8 mouse cellular contexts compared by ENCODE assay signal in genomic region chr2:170252255-170253034, GRCm38 (mm10).
DNase-seq lines count a peak whose midpoint lies in the region; ATAC-seq and TF ChIP-seq lines count a peak whose summit lies in the region.

No protein-coding gene starts in this region.

- 0 out of 2 replicates have a peak, but pooled peaks cover 5% of the 10 kb centered on the region for H3K4me1 ChIP-seq in heart, embryonic 10.5 days
- peaks cover 63% of the 10 kb centered on the region for H3K4me1 ChIP-seq in E14TG2a.4 (replicated peaks; ENCODE audit: low read depth, low read length)
- H3K4me1 ChIP-seq in heart, embryonic 15.5 days (replicated peaks), result no peaks in the 10 kb centered on the region; the same call in 1 of the 2 replicates
- no peaks in the 10 kb centered on the region; the same call in 1 of the 2 replicates for H3K4me1 ChIP-seq in lung, adult 2 months (ENCODE audit: control insufficient read depth, insufficient read depth, low read length)
- H3K4me1 ChIP-seq in forebrain, embryonic 11.5 days (replicated peaks; ENCODE audit: control insufficient read depth, insufficient read depth, low read length), result 0 out of 2 replicates have a peak, but pooled peaks cover 2% of the 10 kb centered on the region

- no peak overlapping the region for H3K9ac ChIP-seq in heart, embryonic 15.5 days
- no peak overlapping the region for H3K9ac ChIP-seq in forebrain, embryonic 11.5 days (ENCODE audit: low read length)

- ATAC-seq in heart, embryonic 15.5 days (replicated peaks; ENCODE audit: insufficient number of reproducible peaks, insufficient read depth, low FRiP score, low read depth), result no peak
- ATAC-seq in forebrain, embryonic 11.5 days (replicated peaks; ENCODE audit: low FRiP score), result no peak

- no peak overlapping the region for H3K4me3 ChIP-seq in heart, embryonic 10.5 days
- peak overlapping the region; percentile 49 for H3K4me3 ChIP-seq in E14TG2a.4 (replicated peaks; ENCODE audit: low read length)
- no peak overlapping the region for H3K4me3 ChIP-seq in heart, embryonic 15.5 days
- no peak overlapping the region for H3K4me3 ChIP-seq in lung, adult 2 months (replicated peaks; ENCODE audit: extremely low read depth, low read depth, low read length)
- no peak overlapping the region for H3K4me3 ChIP-seq in forebrain, embryonic 11.5 days (ENCODE audit: low read depth, low read length)

- H3K4me2 ChIP-seq in heart, embryonic 15.5 days, result no peak overlapping the region
- no peak overlapping the region for H3K4me2 ChIP-seq in forebrain, embryonic 11.5 days (ENCODE audit: low read depth, low read length, severe bottlenecking)

- H3K36me3 ChIP-seq in heart, embryonic 10.5 days, result no peaks in the 10 kb centered on the region
- no peaks in the 10 kb centered on the region for H3K36me3 ChIP-seq in E14TG2a.4 (ENCODE audit: insufficient read depth, low read length)
- H3K36me3 ChIP-seq in heart, embryonic 15.5 days, result no peaks in the 10 kb centered on the region
- H3K36me3 ChIP-seq in forebrain, embryonic 11.5 days (ENCODE audit: control insufficient read depth, insufficient read depth, low read length), result no peaks in the 10 kb centered on the region

- H3K27me3 ChIP-seq in heart, embryonic 10.5 days (ENCODE audit: insufficient read depth, poor library complexity, severe bottlenecking), result no peaks in the 10 kb centered on the region
- H3K27me3 ChIP-seq in E14TG2a.4 (ENCODE audit: insufficient read depth, low read length), result no peaks in the 10 kb centered on the region
- H3K27me3 ChIP-seq in heart, embryonic 15.5 days, result no peaks in the 10 kb centered on the region
- no peaks in the 10 kb centered on the region for H3K27me3 ChIP-seq in forebrain, embryonic 11.5 days (ENCODE audit: control insufficient read depth, insufficient read depth, low read length)

- WGBS in heart, embryonic 10.5 days, result 58% methylated on average over 14 of the region's 14 CpGs
- WGBS in heart, embryonic 15.5 days, result 54% methylated on average over 14 of the region's 14 CpGs
- 62% methylated on average over 14 of the region's 14 CpGs for WGBS in lung, adult 2 months
- WGBS in forebrain, embryonic 11.5 days, result 73% methylated on average over 14 of the region's 14 CpGs

- no peak for TF ChIP-seq CTCF in E14TG2a.4 (conservative IDR thresholded peaks at IDR 0.05; ENCODE audit: low read length)
- no peak for TF ChIP-seq CTCF in lung, adult 2 months (IDR thresholded peaks at IDR 0.05; ENCODE audit: insufficient read depth, low read length)

- no peaks in the 10 kb centered on the region for H3K9me3 ChIP-seq in heart, embryonic 10.5 days
- H3K9me3 ChIP-seq in E14TG2a.4 (ENCODE audit: low read length), result no peaks in the 10 kb centered on the region
- H3K9me3 ChIP-seq in heart, embryonic 15.5 days (replicated peaks), result no peaks in the 10 kb centered on the region
- H3K9me3 ChIP-seq in forebrain, embryonic 11.5 days (ENCODE audit: control insufficient read depth, low read length), result no peaks in the 10 kb centered on the region

- no peak overlapping the region for H3K27ac ChIP-seq in heart, embryonic 10.5 days
- H3K27ac ChIP-seq in heart, embryonic 15.5 days, result 0 out of 2 replicates have a peak overlapping the region, but pooled peaks have one; percentile 4
- H3K27ac ChIP-seq in forebrain, embryonic 11.5 days (ENCODE audit: low read depth, low read length), result no peak overlapping the region

- TF ChIP-seq POLR2A in lung, adult 2 months (IDR thresholded peaks at IDR 0.05; ENCODE audit: borderline replicate concordance, extremely low read depth, low read depth, low read length), result no peak

- DNase-seq in heart, adult 9 months (ENCODE audit: low spot score in 2 of 2), result peak; percentile 31 to 57
- no peak for DNase-seq in heart, embryonic 10.5 days (ENCODE audit: low spot score)
- DNase-seq in lung, adult 2 months, result peak; percentile 30
- DNase-seq in spleen, postnatal 36 days (ENCODE audit: low spot score in 2 of 2), result peak; percentile 90 to 93
- no peak for DNase-seq in forebrain, embryonic 11.5 days (ENCODE audit: low spot score)
- DNase-seq in gastrocnemius, adult 8-10 months (ENCODE audit: low spot score in 2 of 2), result no peak

Comparison
In these comparisons a context has a peak if more than half of its experiments do, and no peak if none do; other contexts are left out.
1. DNase-seq: peak in heart, adult 9 months (2 of 2), lung, adult 2 months (single experiment) and spleen, postnatal 36 days (2 of 2); none in heart, embryonic 10.5 days (single experiment), forebrain, embryonic 11.5 days (single experiment) and gastrocnemius, adult 8-10 months (0 of 2).